Comparison of ENCODE assay signal across 7 mouse cellular contexts in genomic region chr17:28016056-28016797, GRCm38 (mm10).
DNase-seq lines count a peak whose midpoint lies in the region; ATAC-seq lines count a peak whose summit lies in the region.

No protein-coding gene starts in this region.

- ATAC-seq in heart, embryonic 15.5 days (replicated peaks; ENCODE audit: insufficient number of reproducible peaks, insufficient read depth, low FRiP score, low read depth) = no peak
- ATAC-seq in megakaryocyte-erythroid progenitor cell, adult 5-6 weeks (replicated peaks; ENCODE audit: low FRiP score, low TSS enrichment, poor library complexity, severe bottlenecking) = no peak

- H3K27me3 ChIP-seq in heart, embryonic 15.5 days = no peaks in the 10 kb centered on the region

- H3K9ac ChIP-seq in heart, embryonic 15.5 days = 0 out of 2 replicates have a peak overlapping the region, but pooled peaks have one; percentile 11

- WGBS in heart, embryonic 15.5 days = 77% methylated on average over 8 of the region's 8 CpGs

- peak; percentile 91 for DNase-seq in adrenal gland, adult 8-10 months
- peak; percentile 80 for DNase-seq in kidney, postnatal 14 days
- peak; percentile 72 to 84 for DNase-seq in lung, postnatal 4 days
- DNase-seq in retina, postnatal 1 day = no peak

- H3K36me3 ChIP-seq in heart, embryonic 15.5 days = no peaks in the 10 kb centered on the region

- no peaks in the 10 kb centered on the region for H3K9me3 ChIP-seq in heart, embryonic 15.5 days (replicated peaks)

- H3K4me3 ChIP-seq in brown adipose tissue, adult 24 weeks (ENCODE audit: insufficient read depth, low read depth, low read length) = no peak overlapping the region
- no peak overlapping the region for H3K4me3 ChIP-seq in heart, embryonic 15.5 days

- H3K4me2 ChIP-seq in heart, embryonic 15.5 days = no peak overlapping the region

- H3K4me1 ChIP-seq in brown adipose tissue, adult 24 weeks (ENCODE audit: control insufficient read depth, insufficient read depth, insufficient read length, low read length) = peaks cover 68% of the 10 kb centered on the region
- peaks cover 89% of the 10 kb centered on the region for H3K4me1 ChIP-seq in heart, embryonic 15.5 days (replicated peaks)

- peak overlapping the region; percentile 80 for H3K27ac ChIP-seq in brown adipose tissue, adult 24 weeks (replicated peaks; ENCODE audit: low read depth, low read length)
- H3K27ac ChIP-seq in heart, embryonic 15.5 days = peak overlapping the region; percentile 78
